Mouse (Mus musculus): ENCODE results near the gene Gm572. TPM values are rescaled to one million over a fixed set of nuclear protein-coding genes. Genes with fewer than 3 reads are reported as not detected.

Gm572 gene
- polyA plus RNA-seq, 1 experiment from 2014 or later: 0.09 TPM

DNA sequence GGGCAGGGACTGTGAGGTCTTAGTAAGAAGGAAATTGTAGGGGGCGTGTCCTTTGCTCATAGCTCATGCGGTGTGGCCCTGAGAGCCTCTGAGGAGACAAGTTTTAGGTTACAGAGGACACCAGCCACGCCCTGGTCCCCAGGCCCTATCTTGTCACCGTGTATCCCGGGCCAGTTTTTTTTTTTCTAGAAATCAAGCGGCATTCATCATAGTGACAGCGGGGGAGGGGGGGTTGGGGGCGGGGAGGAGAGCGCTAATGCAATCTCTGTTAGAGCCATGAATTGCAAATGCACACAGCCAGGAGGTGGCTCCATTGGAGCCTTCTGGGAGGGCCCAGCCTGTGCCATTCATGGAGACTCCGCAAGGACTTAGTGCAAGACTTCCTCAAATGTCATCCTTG, 68.2 kb downstream of the Gm572 start:
- no peaks in the 10 kb centered on the region for H3K9me3 ChIP-seq (replicated peaks; ENCODE audit: control insufficient read depth, low read length)
- WGBS: 15% methylated on average over 10 of the region's 10 CpGs
- no peaks in the 10 kb centered on the region for H3K36me3 ChIP-seq (ENCODE audit: control insufficient read depth, insufficient read depth, low read length)
- no peaks in the 10 kb centered on the region; the same call in 1 of the 2 replicates for H3K4me1 ChIP-seq (ENCODE audit: control insufficient read depth, insufficient read depth, low read length)
- H3K4me3 ChIP-seq (replicated peaks; ENCODE audit: low read length): no peak overlapping the region
- no peak overlapping the region for H3K9ac ChIP-seq (ENCODE audit: low read length)
- no peak overlapping the region; the same call in 1 of the 2 replicates for H3K27ac ChIP-seq (ENCODE audit: low read length)
- ATAC-seq (ENCODE audit: insufficient read depth, low FRiP score): no peak
- H3K4me2 ChIP-seq (ENCODE audit: low read depth, low read length): no peak overlapping the region
- H3K27me3 ChIP-seq (ENCODE audit: control insufficient read depth, insufficient read depth, low read length): no peaks in the 10 kb centered on the region

DNA sequence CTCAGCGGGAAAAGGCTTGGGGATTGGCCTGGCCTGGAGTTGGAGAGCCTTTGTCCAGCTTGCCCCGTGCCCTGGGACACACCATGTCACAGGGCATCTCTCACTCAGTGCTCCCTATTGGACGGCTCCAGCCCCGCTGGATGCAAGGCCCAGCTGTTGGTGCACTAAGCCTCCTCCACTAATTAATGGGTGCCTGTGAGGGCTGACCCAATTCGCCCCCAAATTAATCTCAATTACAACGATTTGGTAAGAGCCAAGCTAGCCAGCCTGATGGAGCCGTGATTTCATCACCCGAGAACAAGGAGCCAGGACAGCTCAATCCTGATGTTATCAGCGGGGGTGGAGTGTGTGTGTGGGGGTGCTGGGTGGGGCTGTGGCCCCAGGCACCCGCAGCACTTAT, 69.5 kb downstream of the Gm572 start:
- H3K27ac ChIP-seq (ENCODE audit: low read length): no peak overlapping the region
- no peak overlapping the region for H3K4me2 ChIP-seq (ENCODE audit: low read depth, low read length)
- H3K9ac ChIP-seq (ENCODE audit: low read length): no peak overlapping the region
- no peaks in the 10 kb centered on the region for H3K36me3 ChIP-seq (ENCODE audit: control insufficient read depth, insufficient read depth, low read length)
- no peak overlapping the region for H3K4me3 ChIP-seq (replicated peaks; ENCODE audit: low read length)
- no peaks in the 10 kb centered on the region; the same call in 1 of the 2 replicates for H3K4me1 ChIP-seq (ENCODE audit: control insufficient read depth, insufficient read depth, low read length)
- WGBS: 55% methylated on average over 10 of the region's 10 CpGs
- no peak for ATAC-seq (ENCODE audit: insufficient read depth, low FRiP score)
- H3K9me3 ChIP-seq (replicated peaks; ENCODE audit: control insufficient read depth, low read length): no peaks in the 10 kb centered on the region
- H3K27me3 ChIP-seq (ENCODE audit: control insufficient read depth, insufficient read depth, low read length): no peaks in the 10 kb centered on the region

DNA sequence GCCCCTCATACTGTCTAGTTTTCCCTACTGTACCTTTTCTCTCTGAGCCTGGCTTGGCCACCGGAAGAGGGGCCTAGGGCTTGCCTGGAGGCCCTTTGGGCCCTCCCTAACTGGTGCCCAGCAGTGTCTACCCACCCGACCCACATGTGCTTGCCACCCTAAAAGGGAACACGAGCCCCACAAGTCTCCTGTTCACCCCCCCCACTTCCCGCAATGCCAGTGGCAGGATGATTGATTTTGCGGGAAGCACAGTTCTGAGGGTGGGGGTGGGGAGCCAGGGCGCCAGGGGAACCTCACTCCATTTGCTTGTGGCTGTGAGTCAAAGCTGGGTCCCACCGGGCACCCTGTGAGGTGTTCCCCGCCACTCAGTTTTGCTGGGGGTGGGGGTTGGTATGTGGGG, 70.9 kb downstream of the Gm572 start:
- no peak for ATAC-seq (ENCODE audit: insufficient read depth, low FRiP score)
- H3K4me3 ChIP-seq (replicated peaks; ENCODE audit: low read length): no peak overlapping the region
- no peaks in the 10 kb centered on the region for H3K36me3 ChIP-seq (ENCODE audit: control insufficient read depth, insufficient read depth, low read length)

DNA sequence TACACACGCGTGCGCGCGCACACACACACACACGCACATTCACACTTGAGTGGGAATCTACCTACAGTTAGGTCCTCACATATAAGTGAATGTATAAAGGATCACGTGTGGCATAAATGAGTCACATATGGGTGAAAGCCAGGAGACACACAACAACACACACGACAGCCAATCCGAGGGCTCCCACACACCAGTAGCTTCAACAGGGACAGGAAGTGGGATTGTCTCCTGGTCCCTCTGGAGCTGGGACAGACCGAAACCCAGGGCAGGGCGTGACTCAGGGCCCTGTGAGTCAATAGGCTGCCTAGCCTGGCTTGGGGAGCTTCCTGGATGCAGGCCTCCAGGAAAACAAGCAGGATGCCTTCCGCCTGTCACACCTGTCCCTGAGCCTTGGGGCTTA, 71.6 kb downstream of the Gm572 start:
- Histone ChIP-seq H3K27me3 (ENCODE audit: control insufficient read depth, insufficient read depth, low read length) (no peaks in the 10 kb centered on the region), H3K9me3 (replicated peaks; ENCODE audit: control insufficient read depth, low read length) (no peaks in the 10 kb centered on the region), H3K36me3 (ENCODE audit: control insufficient read depth, insufficient read depth, low read length) (no peaks in the 10 kb centered on the region), H3K9ac (ENCODE audit: low read length) (no peak overlapping the region), H3K4me1 (ENCODE audit: control insufficient read depth, insufficient read depth, low read length) (no peaks in the 10 kb centered on the region; the same call in 1 of the 2 replicates), H3K27ac (ENCODE audit: low read length) (no peak overlapping the region), H3K4me3 (replicated peaks; ENCODE audit: low read length) (no peak overlapping the region), H3K4me2 (ENCODE audit: low read depth, low read length) (no peak overlapping the region)
- 83% methylated on average over 12 of the region's 12 CpGs for WGBS
- ATAC-seq (ENCODE audit: insufficient read depth, low FRiP score): no peak

More for the DNA sequence above, 70.9 kb downstream of the Gm572 start:
- no peak overlapping the region for H3K27ac ChIP-seq (ENCODE audit: low read length)
- H3K9ac ChIP-seq (ENCODE audit: low read length): no peak overlapping the region
- H3K9me3 ChIP-seq (replicated peaks; ENCODE audit: control insufficient read depth, low read length): no peaks in the 10 kb centered on the region
- H3K4me1 ChIP-seq (ENCODE audit: control insufficient read depth, insufficient read depth, low read length): no peaks in the 10 kb centered on the region; the same call in 1 of the 2 replicates
- 50% methylated on average over 8 of the region's 8 CpGs for WGBS
- no peak overlapping the region for H3K4me2 ChIP-seq (ENCODE audit: low read depth, low read length)
- H3K27me3 ChIP-seq (ENCODE audit: control insufficient read depth, insufficient read depth, low read length): no peaks in the 10 kb centered on the region

DNA sequence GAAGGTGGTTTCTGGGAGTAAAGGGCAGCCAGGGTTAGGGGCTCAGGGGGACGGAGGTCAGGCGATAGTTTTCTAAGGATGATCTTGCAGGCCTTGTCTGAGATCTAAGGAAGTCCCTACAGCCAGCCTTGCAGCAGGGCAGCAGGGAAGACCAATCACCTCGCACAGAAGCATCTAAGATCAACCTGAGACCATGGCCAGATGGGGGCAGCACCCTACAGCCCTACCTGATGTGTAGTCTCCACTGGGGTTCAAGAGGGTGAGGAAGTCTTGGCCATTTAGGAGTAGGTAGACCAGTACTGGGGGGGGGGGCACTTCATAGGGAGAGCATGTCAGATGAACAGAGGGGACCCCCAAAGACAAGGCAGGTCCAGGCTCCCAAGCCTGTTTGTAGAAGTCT, 72.3 kb downstream of the Gm572 start:
- H3K4me3 ChIP-seq (replicated peaks; ENCODE audit: low read length): no peak overlapping the region
- H3K9me3 ChIP-seq (replicated peaks; ENCODE audit: control insufficient read depth, low read length): no peaks in the 10 kb centered on the region
- no peaks in the 10 kb centered on the region for H3K36me3 ChIP-seq (ENCODE audit: control insufficient read depth, insufficient read depth, low read length)
- 48% methylated on average over 3 of the region's 3 CpGs for WGBS
- no peak overlapping the region for H3K4me2 ChIP-seq (ENCODE audit: low read depth, low read length)
- H3K4me1 ChIP-seq (ENCODE audit: control insufficient read depth, insufficient read depth, low read length): no peaks in the 10 kb centered on the region; the same call in 1 of the 2 replicates
- H3K27me3 ChIP-seq (ENCODE audit: control insufficient read depth, insufficient read depth, low read length): no peaks in the 10 kb centered on the region
- no peak overlapping the region for H3K9ac ChIP-seq (ENCODE audit: low read length)
- 0 out of 2 replicates have a peak, but pooled peaks have one; percentile 12 for ATAC-seq (ENCODE audit: insufficient read depth, low FRiP score)
- no peak overlapping the region for H3K27ac ChIP-seq (ENCODE audit: low read length)

Other genes with a start within 250 kb of the Gm572 start
- gene Ubiad1, start 198.5 kb upstream of the Gm572 start, polyA plus RNA-seq (2015; fragmentation: Nextera tagmentation; extraction: Ambion mirVana): 20.0 and 23.7 TPM in 2 replicates
- 10.9 and 15.2 TPM in 2 replicates for gene Mtor, start 194.7 kb upstream of the Gm572 start, polyA plus RNA-seq (2015; fragmentation: Nextera tagmentation; extraction: Ambion mirVana)
- gene Angptl7, start 142.9 kb upstream of the Gm572 start, polyA plus RNA-seq (2015; fragmentation: Nextera tagmentation; extraction: Ambion mirVana): 6.5 and 7.4 TPM in 2 replicates
- gene Exosc10, start 84.9 kb upstream of the Gm572 start, polyA plus RNA-seq (2015; fragmentation: Nextera tagmentation; extraction: Ambion mirVana): 76.3 and 77.1 TPM in 2 replicates
- gene Srm, start 51.8 kb upstream of the Gm572 start, polyA plus RNA-seq (2015; fragmentation: Nextera tagmentation; extraction: Ambion mirVana): 165 and 166 TPM in 2 replicates
- gene Masp2, start 40.8 kb upstream of the Gm572 start, polyA plus RNA-seq (2015; fragmentation: Nextera tagmentation; extraction: Ambion mirVana): 1.4 and 1.8 TPM in 2 replicates
- 284 and 286 TPM in 2 replicates for gene Tardbp, start 16.3 kb upstream of the Gm572 start, polyA plus RNA-seq (2015; fragmentation: Nextera tagmentation; extraction: Ambion mirVana)
- 9.9 and 10.5 TPM in 2 replicates for gene Casz1, start 161.1 kb downstream of the Gm572 start, polyA plus RNA-seq (2015; fragmentation: Nextera tagmentation; extraction: Ambion mirVana)

Data from stomach, embryonic 16.5 days (tissue).